Mouse (Mus musculus) G1E (cell line): Measurements from ENCODE around the gene Ndufa5.

ENCODE experiments used
- CTCF ChIP-seq: IDR thresholded peaks from 2 replicates; pipeline ENCODE4 v1.5.1; 2012; ENCODE audit warnings: low read depth, low read length, inconsistent platforms, mixed read lengths
- GATA1 ChIP-seq: IDR thresholded peaks from 2 replicates; pipeline ENCODE4 v1.6.1; 2012; ENCODE audit warnings: borderline replicate concordance, low read length, inconsistent platforms, mixed read lengths
- POLR2AphosphoS5 ChIP-seq: IDR thresholded peaks from 2 replicates; pipeline ENCODE4 v1.6.1; 2012; ENCODE audit warnings: low read depth, low read length, inconsistent platforms; ENCODE audit not compliant: insufficient replicate concordance

- no peak for TF ChIP-seq POLR2AphosphoS5
- TF ChIP-seq CTCF: no peak
- no peak for TF ChIP-seq GATA1
These were observed 37.5 kb downstream of the Ndufa5 start for GRCm38 (mm10) chr6:24490341-24490740.
